Mouse (Mus musculus): Measurements from ENCODE around the gene Atp1a1. TPM values are rescaled to one million over a fixed set of nuclear protein-coding genes. Genes with fewer than 3 reads are reported as not detected.

The Atp1a1 gene
- total RNA-seq (2021): 100 to 1,000 TPM; 622 to 655 TPM

- intact Hi-C loops (cut with DNase I): loop anchor here (5.0 kb wide), 1 partner anchor 203 kb away; no protein-coding TSS in a partner anchor
These were observed at the start of gene Atp1a1 for GRCm38 (mm10) chr3:101604550-101605223. Atp1a1 (minus strand) TSS chr3:101604684.

GRCm38 (mm10) chr3:101653446-101653845, 49.0 kb upstream of the Atp1a1 start:
- intact Hi-C loops (cut with DNase I): no loop called here
- peak; percentile 46 to 47 for DNase-seq (ENCODE audit: extremely low spot score in 1 of 2, low spot score in 2 of 2)

More at GRCm38 (mm10) chr3:101604550-101605223, at the start of gene Atp1a1:
- DNase-seq (ENCODE audit: extremely low spot score in 1 of 2, low spot score in 2 of 2): peak; percentile 97 to 98

DNA sequence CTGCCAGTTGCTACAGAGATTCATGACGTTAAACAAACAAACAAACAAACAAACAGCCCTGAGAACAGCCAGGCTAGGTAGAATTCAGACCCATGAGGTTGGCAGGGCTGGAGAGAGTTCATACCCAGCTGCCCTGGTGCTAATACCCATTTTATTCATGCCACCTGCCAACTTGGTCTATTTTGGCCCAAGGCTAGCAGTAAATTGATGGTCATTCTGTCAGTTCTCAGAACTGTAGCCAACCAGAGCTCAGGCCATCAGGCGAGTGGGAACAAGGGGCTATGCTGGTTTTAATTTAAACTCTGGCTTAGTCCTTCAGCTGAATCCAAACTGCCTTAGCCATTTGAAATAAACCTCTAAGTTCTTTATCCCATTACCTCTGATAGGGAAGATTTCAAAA, 48.5 kb upstream of the Atp1a1 start:
- intact Hi-C loops (cut with DNase I): no loop called here
- no peak for DNase-seq (ENCODE audit: extremely low spot score in 1 of 2, low spot score in 2 of 2)

GRCm38 (mm10) chr3:101650328-101650727, 45.8 kb upstream of the Atp1a1 start:
- DNase-seq (ENCODE audit: extremely low spot score in 1 of 2, low spot score in 2 of 2): no peak
- intact Hi-C loops (cut with DNase I): no loop called here

- intact Hi-C loops (cut with DNase I): no loop called here
- DNase-seq (ENCODE audit: extremely low spot score in 1 of 2, low spot score in 2 of 2): no peak
These were observed 44.8 kb upstream of the Atp1a1 start for GRCm38 (mm10) chr3:101649271-101649670.

GRCm38 (mm10) chr3:101648096-101648793, 43.8 kb upstream of the Atp1a1 start:
- intact Hi-C loops (cut with DNase I): no loop called here
- DNase-seq (ENCODE audit: extremely low spot score in 1 of 2, low spot score in 2 of 2): no peak

DNA sequence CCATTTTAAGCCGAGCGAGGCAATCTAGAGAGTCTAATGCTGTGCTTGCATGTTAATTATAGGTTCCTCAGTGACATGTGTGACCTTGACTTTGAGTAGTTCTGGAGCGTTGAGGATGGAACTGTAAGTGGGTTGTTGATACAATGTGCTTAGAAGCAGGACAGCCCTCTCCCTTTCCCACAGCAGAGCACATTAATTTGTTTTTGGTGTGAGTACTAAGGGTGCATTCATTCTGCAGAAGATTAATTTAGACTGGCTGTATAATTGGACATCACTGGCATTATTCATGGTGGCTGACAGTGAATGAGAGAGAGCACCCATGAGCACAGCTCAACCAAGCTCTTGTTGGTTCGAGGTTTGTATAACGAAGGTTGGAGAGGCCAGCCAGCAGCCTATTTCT, 42.3 kb upstream of the Atp1a1 start:
- intact Hi-C loops (cut with DNase I): no loop called here
- DNase-seq (ENCODE audit: extremely low spot score in 1 of 2, low spot score in 2 of 2): no peak

DNA sequence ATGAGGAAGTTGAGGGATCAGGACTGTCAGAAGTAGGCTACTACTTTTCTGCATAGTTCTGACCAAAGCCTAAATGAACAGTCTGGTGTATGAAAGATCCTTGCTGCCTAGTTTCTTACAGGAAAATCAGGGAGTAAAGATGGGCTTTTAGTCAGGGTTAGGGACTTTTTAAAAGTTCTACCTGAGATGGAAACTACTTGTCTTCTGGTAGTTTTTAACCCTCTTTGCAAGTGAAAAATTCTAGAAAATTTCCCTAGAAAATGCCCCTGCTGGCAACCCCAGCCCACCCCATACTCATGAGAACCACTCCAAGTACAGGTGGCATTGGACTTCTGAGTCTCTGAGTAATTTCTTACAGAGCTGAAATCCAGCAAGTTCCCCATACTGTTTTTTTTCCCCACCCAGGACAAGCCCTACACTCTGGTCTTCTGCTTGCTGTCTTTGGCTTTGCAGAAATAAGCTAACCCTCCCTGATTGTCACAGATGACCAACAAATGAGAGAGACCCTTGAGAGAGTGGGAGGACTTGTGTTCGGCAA, 41.2 kb upstream of the Atp1a1 start:
- intact Hi-C loops (cut with DNase I): no loop called here
- DNase-seq (ENCODE audit: extremely low spot score in 1 of 2, low spot score in 2 of 2): no peak

- intact Hi-C loops (cut with DNase I): no loop called here
- DNase-seq (ENCODE audit: extremely low spot score in 1 of 2, low spot score in 2 of 2): no peak
These were observed 39.7 kb upstream of the Atp1a1 start for GRCm38 (mm10) chr3:101644062-101644802.

GRCm38 (mm10) chr3:101643264-101643663, 38.8 kb upstream of the Atp1a1 start:
- no peak for DNase-seq (ENCODE audit: extremely low spot score in 1 of 2, low spot score in 2 of 2)
- intact Hi-C loops (cut with DNase I): no loop called here

DNA sequence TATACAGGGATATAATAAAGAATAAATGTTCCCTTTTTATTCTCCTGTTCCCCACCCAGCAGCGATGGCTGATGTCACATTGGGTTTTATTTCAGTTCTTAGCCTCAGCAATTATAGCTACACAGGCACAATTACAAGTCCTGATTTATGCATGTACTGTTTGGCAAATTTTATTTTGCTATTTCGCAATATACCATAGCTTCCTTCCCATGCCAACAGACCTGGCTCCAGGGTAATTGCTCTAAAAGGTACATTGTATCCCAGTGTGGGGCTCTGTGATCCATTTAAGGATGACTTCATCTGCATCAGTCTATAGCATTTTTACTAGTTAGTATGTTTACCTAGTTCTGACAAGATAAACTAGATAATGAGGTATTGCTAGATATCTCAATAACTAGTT, 33.7 kb upstream of the Atp1a1 start:
- DNase-seq (ENCODE audit: extremely low spot score in 1 of 2, low spot score in 2 of 2): no peak
- intact Hi-C loops (cut with DNase I): no loop called here

DNA sequence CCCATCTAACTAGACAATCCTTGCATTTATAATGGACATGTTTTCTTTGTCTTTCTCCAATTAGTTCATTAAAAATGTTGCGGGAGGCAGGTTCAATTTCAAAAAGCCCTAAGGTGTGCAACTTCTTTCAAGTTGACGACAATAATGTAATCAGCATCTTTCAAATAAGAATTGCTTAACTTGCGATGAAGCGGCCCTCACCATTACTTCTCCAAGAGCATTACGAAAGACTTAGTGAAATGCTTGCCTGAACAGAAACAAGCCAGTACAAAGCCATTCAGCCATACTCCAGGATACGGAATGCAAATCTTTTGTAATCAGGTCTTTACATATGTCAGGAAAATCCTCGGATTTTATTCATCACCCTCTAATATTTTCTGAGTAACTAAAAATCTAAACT, 32.0 kb upstream of the Atp1a1 start:
- intact Hi-C loops (cut with DNase I): no loop called here
- DNase-seq (ENCODE audit: extremely low spot score in 1 of 2, low spot score in 2 of 2): no peak

- no peak for DNase-seq (ENCODE audit: extremely low spot score in 1 of 2, low spot score in 2 of 2)
- intact Hi-C loops (cut with DNase I): no loop called here
These were observed 31.6 kb upstream of the Atp1a1 start for GRCm38 (mm10) chr3:101636086-101636485.

GRCm38 (mm10) chr3:101634141-101634900, 29.8 kb upstream of the Atp1a1 start:
- intact Hi-C loops (cut with DNase I): no loop called here
- DNase-seq (ENCODE audit: extremely low spot score in 1 of 2, low spot score in 2 of 2): peak; percentile 42

DNA sequence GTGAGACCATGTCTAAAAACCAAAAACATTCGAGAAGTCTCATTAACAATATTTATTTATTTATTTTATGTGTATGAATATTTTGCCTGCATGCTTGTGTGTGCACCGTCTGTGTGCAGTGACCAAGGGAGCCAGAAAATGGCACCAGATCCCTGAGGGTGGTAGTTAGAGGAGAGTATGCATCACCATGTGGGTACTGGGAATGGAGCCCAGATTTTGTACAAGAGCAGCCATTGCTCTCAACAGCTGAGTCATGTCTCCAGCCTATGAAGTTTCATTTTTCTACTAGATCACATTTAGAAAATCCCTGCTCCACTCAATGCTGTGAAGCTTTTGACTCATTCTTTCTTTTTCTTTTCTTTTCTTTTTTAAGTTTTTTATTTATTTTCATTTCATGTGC, 23.8 kb upstream of the Atp1a1 start:
- DNase-seq (ENCODE audit: extremely low spot score in 1 of 2, low spot score in 2 of 2): no peak
- intact Hi-C loops (cut with DNase I): no loop called here

GRCm38 (mm10) chr3:101624287-101624686, 19.8 kb upstream of the Atp1a1 start:
- no peak for DNase-seq (ENCODE audit: extremely low spot score in 1 of 2, low spot score in 2 of 2)
- intact Hi-C loops (cut with DNase I): no loop called here

- intact Hi-C loops (cut with DNase I): no loop called here
- no peak for DNase-seq (ENCODE audit: extremely low spot score in 1 of 2, low spot score in 2 of 2)
These were observed 14.5 kb upstream of the Atp1a1 start for GRCm38 (mm10) chr3:101619017-101619416.

- intact Hi-C loops (cut with DNase I): no loop called here
- no peak for DNase-seq (ENCODE audit: extremely low spot score in 1 of 2, low spot score in 2 of 2)
These were observed 14.0 kb upstream of the Atp1a1 start for GRCm38 (mm10) chr3:101618505-101618904.

GRCm38 (mm10) chr3:101617451-101617850, 13.0 kb upstream of the Atp1a1 start:
- no peak for DNase-seq (ENCODE audit: extremely low spot score in 1 of 2, low spot score in 2 of 2)
- intact Hi-C loops (cut with DNase I): no loop called here

Measured in left cerebral cortex, postnatal 10 days (tissue).